Mouse (Mus musculus): ENCODE results near the gene Rps6ka2. TPM values are rescaled to one million over a fixed set of nuclear protein-coding genes. Genes with fewer than 3 reads are reported as not detected.

Gene Rps6ka2
- total RNA-seq, 1 experiment from 2014 or later: 0.40 TPM

DNA sequence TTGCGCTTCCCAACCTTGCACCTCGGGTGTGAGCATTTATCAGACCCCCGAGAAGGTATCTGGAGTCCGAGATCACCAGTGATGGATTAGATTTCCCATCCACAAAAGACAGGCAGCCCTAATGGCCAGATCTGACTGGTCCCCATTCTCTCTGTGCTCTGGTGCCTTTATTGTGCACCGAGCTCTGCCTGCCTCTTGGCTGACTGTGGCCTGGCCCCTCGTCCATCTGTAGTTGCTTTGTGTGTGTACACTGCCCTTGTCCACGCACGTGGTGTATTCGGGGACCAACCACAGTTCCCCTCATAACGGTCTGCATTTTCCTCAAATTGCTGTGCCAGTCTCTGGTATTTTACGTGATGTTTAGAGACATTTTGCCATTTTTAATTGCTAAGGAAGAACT lies 40.7 kb downstream of the Rps6ka2 start:
- no peak for ATAC-seq (replicated peaks in 1 of 2; ENCODE audit: insufficient read depth in 1 of 2, low FRiP score in 2 of 2, low TSS enrichment in 1 of 2, low read depth in 1 of 2, poor library complexity in 2 of 2, severe bottlenecking in 2 of 2)

- ATAC-seq (replicated peaks in 1 of 2; ENCODE audit: insufficient read depth in 1 of 2, low FRiP score in 2 of 2, low TSS enrichment in 1 of 2, low read depth in 1 of 2, poor library complexity in 2 of 2, severe bottlenecking in 2 of 2): no peak
Observed at GRCm38 (mm10) chr17:7211893-7212292, 42.0 kb downstream of the Rps6ka2 start.

DNA sequence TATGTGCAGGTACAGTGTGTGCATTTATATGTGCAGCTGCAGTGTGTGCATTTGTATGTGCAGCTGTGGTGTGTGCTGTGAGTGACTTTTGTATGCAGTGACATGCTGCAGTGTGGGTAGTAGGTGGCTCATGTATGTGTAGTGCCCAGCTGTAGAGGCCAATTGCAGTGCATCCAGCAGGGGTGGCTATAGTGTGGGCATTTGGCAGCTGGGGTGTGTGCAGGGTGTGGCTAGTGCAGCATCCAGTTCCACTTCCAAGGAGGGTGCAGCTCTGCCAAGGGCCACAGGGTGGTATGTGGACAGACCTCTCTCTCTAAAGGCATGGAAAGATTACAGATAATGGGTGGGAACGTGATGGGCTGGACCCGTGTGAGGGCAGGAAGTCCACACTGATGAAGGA lies 43.3 kb downstream of the Rps6ka2 start:
- ATAC-seq (replicated peaks in 1 of 2; ENCODE audit: insufficient read depth in 1 of 2, low FRiP score in 2 of 2, low TSS enrichment in 1 of 2, low read depth in 1 of 2, poor library complexity in 2 of 2, severe bottlenecking in 2 of 2): no peak

GRCm38 (mm10) chr17:7214061-7214460 lies 44.1 kb downstream of the Rps6ka2 start:
- ATAC-seq (replicated peaks in 1 of 2; ENCODE audit: insufficient read depth in 1 of 2, low FRiP score in 2 of 2, low TSS enrichment in 1 of 2, low read depth in 1 of 2, poor library complexity in 2 of 2, severe bottlenecking in 2 of 2): no peak

DNA sequence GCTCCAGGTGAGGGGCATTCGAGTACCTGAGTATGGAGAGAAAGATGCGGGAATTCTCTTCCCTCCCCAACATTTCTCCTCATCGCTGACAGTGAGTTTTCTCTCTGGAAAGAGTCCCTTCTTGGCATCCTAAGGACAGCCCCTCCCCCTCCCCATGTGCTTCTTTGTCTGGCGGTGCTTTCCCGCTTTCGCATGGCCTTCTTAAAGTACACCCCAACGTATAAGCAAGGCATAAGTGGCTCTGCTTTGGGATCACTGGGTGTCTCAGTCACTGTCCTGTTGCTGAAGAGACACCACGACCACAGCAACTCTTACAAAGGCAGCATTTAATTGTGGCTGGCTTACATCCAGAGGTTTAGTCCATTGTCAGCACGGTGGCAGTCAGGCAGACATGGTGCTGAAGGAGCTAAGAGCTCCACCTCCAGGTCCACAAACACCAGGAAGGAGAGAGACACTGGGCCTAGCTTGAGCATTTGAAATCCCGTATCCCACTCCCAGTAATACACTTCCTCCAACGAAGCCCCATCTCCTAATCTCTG lies 47.9 kb downstream of the Rps6ka2 start:
- ATAC-seq (replicated peaks in 1 of 2; ENCODE audit: insufficient read depth in 1 of 2, low FRiP score in 2 of 2, low TSS enrichment in 1 of 2, low read depth in 1 of 2, poor library complexity in 2 of 2, severe bottlenecking in 2 of 2): no peak

DNA sequence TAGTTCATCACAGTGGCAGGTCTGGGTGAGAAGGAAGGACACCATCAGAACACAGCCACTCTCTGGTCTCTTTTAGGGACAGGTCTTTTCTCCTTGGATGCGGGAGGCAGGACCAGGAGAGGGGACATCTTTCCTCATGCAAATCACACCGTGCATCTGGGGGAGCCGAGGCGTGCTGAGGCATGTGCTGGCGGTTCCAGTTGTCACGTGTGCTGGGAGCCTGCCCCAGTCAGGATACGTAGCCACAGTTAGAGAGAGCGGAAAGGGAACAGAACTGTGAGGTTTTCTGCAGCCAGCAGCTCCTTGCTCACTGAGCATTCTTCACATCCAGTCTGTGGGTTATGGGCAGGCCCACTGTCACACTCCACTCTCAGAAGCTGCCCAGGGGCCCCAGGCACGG lies 48.5 kb downstream of the Rps6ka2 start:
- no peak for ATAC-seq (replicated peaks in 1 of 2; ENCODE audit: insufficient read depth in 1 of 2, low FRiP score in 2 of 2, low TSS enrichment in 1 of 2, low read depth in 1 of 2, poor library complexity in 2 of 2, severe bottlenecking in 2 of 2)

GRCm38 (mm10) chr17:7219044-7219718 lies 49.3 kb downstream of the Rps6ka2 start:
- ATAC-seq (replicated peaks in 1 of 2; ENCODE audit: insufficient read depth in 1 of 2, low FRiP score in 2 of 2, low TSS enrichment in 1 of 2, low read depth in 1 of 2, poor library complexity in 2 of 2, severe bottlenecking in 2 of 2): 0 out of 4 replicates have a peak, but pooled peaks of 1 of the 2 experiments have one; percentile 22

GRCm38 (mm10) chr17:7221310-7221709 lies 51.4 kb downstream of the Rps6ka2 start:
- no peak for ATAC-seq (replicated peaks in 1 of 2; ENCODE audit: insufficient read depth in 1 of 2, low FRiP score in 2 of 2, low TSS enrichment in 1 of 2, low read depth in 1 of 2, poor library complexity in 2 of 2, severe bottlenecking in 2 of 2)

GRCm38 (mm10) chr17:7222198-7222597 lies 52.3 kb downstream of the Rps6ka2 start:
- no peak for ATAC-seq (replicated peaks in 1 of 2; ENCODE audit: insufficient read depth in 1 of 2, low FRiP score in 2 of 2, low TSS enrichment in 1 of 2, low read depth in 1 of 2, poor library complexity in 2 of 2, severe bottlenecking in 2 of 2)

DNA sequence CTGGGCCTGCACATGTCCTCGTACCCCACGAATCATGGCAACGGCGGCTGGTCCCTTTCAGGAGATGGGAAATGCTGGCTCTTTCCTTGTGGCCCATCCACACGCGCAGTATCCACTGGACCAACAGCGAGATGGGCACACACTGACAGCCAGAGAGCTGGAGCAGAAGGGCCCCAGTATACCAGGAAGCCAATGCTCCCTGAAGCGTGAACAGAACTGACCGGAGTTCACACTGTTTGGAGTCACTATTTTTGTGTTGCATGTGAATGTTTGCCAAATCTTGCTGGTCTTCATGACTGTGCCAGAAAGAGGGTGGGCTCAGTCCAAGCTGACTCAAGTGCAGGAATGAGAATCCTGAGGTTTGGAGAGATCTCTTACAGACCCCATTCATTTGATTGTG lies 58.6 kb downstream of the Rps6ka2 start:
- no peak for ATAC-seq (replicated peaks in 1 of 2; ENCODE audit: insufficient read depth in 1 of 2, low FRiP score in 2 of 2, low TSS enrichment in 1 of 2, low read depth in 1 of 2, poor library complexity in 2 of 2, severe bottlenecking in 2 of 2)

- ATAC-seq (replicated peaks in 1 of 2; ENCODE audit: insufficient read depth in 1 of 2, low FRiP score in 2 of 2, low TSS enrichment in 1 of 2, low read depth in 1 of 2, poor library complexity in 2 of 2, severe bottlenecking in 2 of 2): no peak
Observed at GRCm38 (mm10) chr17:7231312-7231711, 61.4 kb downstream of the Rps6ka2 start.

GRCm38 (mm10) chr17:7231790-7232189 lies 61.9 kb downstream of the Rps6ka2 start:
- ATAC-seq (replicated peaks in 1 of 2; ENCODE audit: insufficient read depth in 1 of 2, low FRiP score in 2 of 2, low TSS enrichment in 1 of 2, low read depth in 1 of 2, poor library complexity in 2 of 2, severe bottlenecking in 2 of 2): no peak

GRCm38 (mm10) chr17:7232400-7232799 lies 62.5 kb downstream of the Rps6ka2 start:
- no peak for ATAC-seq (replicated peaks in 1 of 2; ENCODE audit: insufficient read depth in 1 of 2, low FRiP score in 2 of 2, low TSS enrichment in 1 of 2, low read depth in 1 of 2, poor library complexity in 2 of 2, severe bottlenecking in 2 of 2)

- no peak for ATAC-seq (replicated peaks in 1 of 2; ENCODE audit: insufficient read depth in 1 of 2, low FRiP score in 2 of 2, low TSS enrichment in 1 of 2, low read depth in 1 of 2, poor library complexity in 2 of 2, severe bottlenecking in 2 of 2)
Observed at GRCm38 (mm10) chr17:7233197-7233596, 63.3 kb downstream of the Rps6ka2 start.

DNA sequence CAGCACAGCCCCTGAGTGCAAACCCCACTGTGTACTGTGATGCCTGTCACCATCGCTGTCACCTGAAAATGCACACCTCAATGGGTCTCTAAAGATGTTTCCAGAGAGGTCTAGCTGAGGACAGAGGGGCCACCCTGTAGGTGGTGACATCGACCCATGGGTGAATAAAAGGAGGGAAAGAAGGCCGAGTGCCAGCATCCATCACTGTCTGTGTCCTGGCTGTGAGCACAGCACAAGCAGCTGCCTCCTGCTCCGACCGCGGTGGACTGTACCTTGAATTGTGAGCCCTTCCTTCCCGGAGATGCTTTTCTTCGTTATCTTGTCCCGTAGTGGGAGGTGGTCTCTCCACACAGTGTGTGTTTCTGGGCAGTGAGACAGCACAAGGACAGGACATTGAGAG lies 67.8 kb downstream of the Rps6ka2 start:
- no peak for ATAC-seq (replicated peaks in 1 of 2; ENCODE audit: insufficient read depth in 1 of 2, low FRiP score in 2 of 2, low TSS enrichment in 1 of 2, low read depth in 1 of 2, poor library complexity in 2 of 2, severe bottlenecking in 2 of 2)

- ATAC-seq (replicated peaks in 1 of 2; ENCODE audit: insufficient read depth in 1 of 2, low FRiP score in 2 of 2, low TSS enrichment in 1 of 2, low read depth in 1 of 2, poor library complexity in 2 of 2, severe bottlenecking in 2 of 2): no peak
Observed at GRCm38 (mm10) chr17:7238766-7239165, 68.9 kb downstream of the Rps6ka2 start.

- no peak for ATAC-seq (replicated peaks in 1 of 2; ENCODE audit: insufficient read depth in 1 of 2, low FRiP score in 2 of 2, low TSS enrichment in 1 of 2, low read depth in 1 of 2, poor library complexity in 2 of 2, severe bottlenecking in 2 of 2)
Observed at GRCm38 (mm10) chr17:7240526-7240925, 70.6 kb downstream of the Rps6ka2 start.

DNA sequence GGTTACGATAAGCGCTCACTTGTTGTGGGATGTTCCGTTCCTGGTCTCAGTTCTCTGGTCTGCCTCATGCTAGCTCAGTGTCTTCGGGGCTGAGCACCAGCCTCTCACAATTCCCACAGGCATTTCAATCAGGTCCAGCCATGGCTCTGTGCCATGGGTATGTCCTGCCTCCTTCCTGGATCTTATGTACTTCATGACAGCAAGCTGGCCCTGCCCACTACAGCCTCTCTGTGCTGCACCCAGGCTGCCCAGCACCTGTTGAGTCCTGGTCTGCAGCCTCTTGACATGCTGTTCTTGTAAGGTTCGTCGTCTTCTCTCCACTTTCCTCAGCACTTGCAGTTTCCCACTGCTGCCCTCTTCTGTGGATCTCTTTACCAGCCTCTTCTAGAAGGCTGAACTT lies 75.2 kb downstream of the Rps6ka2 start:
- no peak for ATAC-seq (replicated peaks in 1 of 2; ENCODE audit: insufficient read depth in 1 of 2, low FRiP score in 2 of 2, low TSS enrichment in 1 of 2, low read depth in 1 of 2, poor library complexity in 2 of 2, severe bottlenecking in 2 of 2)

DNA sequence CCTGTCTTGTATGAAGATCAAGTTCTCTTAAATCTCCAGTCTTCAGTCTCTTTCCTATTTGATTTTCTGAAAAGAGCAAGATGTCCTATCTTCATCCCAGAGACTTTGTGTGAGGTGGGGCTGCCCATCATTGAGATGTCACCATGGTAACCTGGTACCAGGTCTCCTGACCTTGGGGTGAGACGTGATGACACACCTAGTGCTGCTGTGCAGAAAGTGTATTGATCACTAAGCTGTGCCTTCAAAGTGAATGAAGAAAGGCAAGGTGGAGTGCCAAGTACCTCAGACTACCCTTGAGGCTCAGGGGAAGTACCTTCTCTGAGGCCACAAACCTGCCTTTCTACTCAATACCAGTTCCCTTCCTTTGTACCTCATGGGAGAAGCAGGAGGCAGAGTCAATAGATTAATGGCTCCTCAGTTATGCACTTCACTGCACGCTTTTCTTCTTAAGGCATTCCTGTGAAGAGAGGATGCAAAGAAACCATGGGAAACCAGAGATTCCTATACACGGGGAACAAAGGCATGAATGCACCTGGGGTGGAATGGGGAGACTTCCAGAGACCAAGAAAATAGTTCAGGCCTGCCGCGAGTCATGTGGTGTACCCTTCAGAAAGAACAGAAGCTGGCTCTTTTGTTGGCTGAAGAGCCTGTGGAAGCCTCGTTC lies 77.1 kb downstream of the Rps6ka2 start:
- no peak for ATAC-seq (replicated peaks in 1 of 2; ENCODE audit: insufficient read depth in 1 of 2, low FRiP score in 2 of 2, low TSS enrichment in 1 of 2, low read depth in 1 of 2, poor library complexity in 2 of 2, severe bottlenecking in 2 of 2)
